Mouse (Mus musculus) cortical plate, adult 2 months (tissue): ENCODE measurements around the gene Hsd17b14. TPM values are rescaled to one million over a fixed set of nuclear protein-coding genes. Genes with fewer than 3 reads are reported as not detected.

Experiments
- H3K27ac ChIP-seq: fragments of 200-500 bp; 2 replicates; pipeline ENCODE4 v1.5.1; 2012; ENCODE audit warnings: low read length, control low read depth, inconsistent platforms; ENCODE audit not compliant: insufficient read depth
- H3K4me1 ChIP-seq: fragments of 200-500 bp; 2 replicates; pipeline ENCODE4 v1.6.1; 2011; ENCODE audit warnings: low read length; ENCODE audit not compliant: control insufficient read depth, insufficient read depth
- H3K4me3 ChIP-seq: fragments of 200-500 bp; 2 replicates; pipeline ENCODE4 v1.5.1; 2011; ENCODE audit warnings: mild to moderate bottlenecking, low read length, control low read depth; ENCODE audit not compliant: insufficient read depth
- CTCF ChIP-seq: fragments of 200-500 bp; IDR thresholded peaks from 2 replicates; pipeline ENCODE4 v1.5.1; 2011; ENCODE audit warnings: mild to moderate bottlenecking, control low read depth, low read length; ENCODE audit not compliant: insufficient read depth; ENCODE audit errors: extremely low read depth
- POLR2A ChIP-seq: fragments of 200-500 bp; IDR thresholded peaks from 2 replicates; pipeline ENCODE4 v1.6.1; 2011; ENCODE audit warnings: mild to moderate bottlenecking, low read length, control low read depth; ENCODE audit not compliant: insufficient read depth; ENCODE audit errors: extremely low read depth
- polyA plus RNA-seq: library from polyadenylated mRNA; depleted of rRNA; stranded (reverse); fragments of >200 nt; gene quantifications from 2 replicates; pipeline ENCODE4 v1.2.3, GENCODE M21; 2012

The Hsd17b14 gene
- polyA plus RNA-seq, 1 experiment = 0.54 TPM

- H3K4me1 ChIP-seq = 0 out of 2 replicates have a peak, but pooled peaks cover 3% of the 10 kb centered on the region
- no peak overlapping the region for H3K4me3 ChIP-seq
- H3K27ac ChIP-seq = no peak overlapping the region
- TF ChIP-seq CTCF = no peak
- TF ChIP-seq POLR2A = no peak
Observed at GRCm38 (mm10) chr7:45519345-45520120, 35.2 kb upstream of the Hsd17b14 start.

- H3K4me3 ChIP-seq = no peak overlapping the region
- H3K4me1 ChIP-seq = peaks cover 7% of the 10 kb centered on the region; the same call in 1 of the 2 replicates
- TF ChIP-seq POLR2A (no peak), CTCF (no peak)
- no peak overlapping the region for H3K27ac ChIP-seq
Observed at GRCm38 (mm10) chr7:45520605-45521004, 34.1 kb upstream of the Hsd17b14 start.

GRCm38 (mm10) chr7:45521728-45522184 lies 32.9 kb upstream of the Hsd17b14 start:
- H3K27ac ChIP-seq = no peak overlapping the region
- TF ChIP-seq CTCF (no peak), POLR2A (peak; percentile 67; the same call in 1 of the 2 replicates)
- peaks cover 7% of the 10 kb centered on the region; the same call in 1 of the 2 replicates for H3K4me1 ChIP-seq
- peak overlapping the region; percentile 32 for H3K4me3 ChIP-seq

GRCm38 (mm10) chr7:45522194-45522752 lies 32.4 kb upstream of the Hsd17b14 start:
- Histone ChIP-seq H3K4me3 (peak overlapping the region; percentile 32), H3K4me1 (peaks cover 7% of the 10 kb centered on the region; the same call in 1 of the 2 replicates), H3K27ac (no peak overlapping the region)
- TF ChIP-seq POLR2A (no peak), CTCF (no peak)

- Histone ChIP-seq H3K4me3 (no peak overlapping the region), H3K27ac (no peak overlapping the region), H3K4me1 (peaks cover 7% of the 10 kb centered on the region; the same call in 1 of the 2 replicates)
- TF ChIP-seq POLR2A (no peak), CTCF (no peak)
Observed at GRCm38 (mm10) chr7:45522957-45523676, 31.6 kb upstream of the Hsd17b14 start.

GRCm38 (mm10) chr7:45523678-45524170 lies 31.0 kb upstream of the Hsd17b14 start:
- TF ChIP-seq CTCF = no peak
- TF ChIP-seq POLR2A = no peak
- Histone ChIP-seq H3K4me3 (no peak overlapping the region), H3K4me1 (peaks cover 7% of the 10 kb centered on the region; the same call in 1 of the 2 replicates), H3K27ac (no peak overlapping the region)

- Histone ChIP-seq H3K4me1 (peaks cover 7% of the 10 kb centered on the region; the same call in 1 of the 2 replicates), H3K27ac (peak overlapping the region; percentile 92; the same call in 1 of the 2 replicates), H3K4me3 (peak overlapping the region; percentile 78)
- TF ChIP-seq POLR2A = no peak
- no peak for TF ChIP-seq CTCF
Observed at GRCm38 (mm10) chr7:45524841-45525621, 29.7 kb upstream of the Hsd17b14 start.

GRCm38 (mm10) chr7:45525809-45526473 lies 28.8 kb upstream of the Hsd17b14 start, which contains the start of the genes Ppp1r15a and Plekha4:
TSS of gene Ppp1r15a (minus strand) at chr7:45526268.
TSS of gene Plekha4 (plus strand) at chr7:45526330.
- H3K4me3 ChIP-seq = peak within 1 kb of the TSS; percentile 78
- peak within 1 kb of the TSS; percentile 92 for H3K27ac ChIP-seq
- TF ChIP-seq POLR2A (peak; percentile 99), CTCF (no peak)
- peaks cover 7% of the 10 kb centered on the region; the same call in 1 of the 2 replicates for H3K4me1 ChIP-seq
